Mouse (Mus musculus) liver, embryonic 16.5 days (tissue): ENCODE data around the gene Smad3. TPM values are rescaled to one million over a fixed set of nuclear protein-coding genes. Genes with fewer than 3 reads are reported as not detected.

Experiments used
- ATAC-seq: fragments of 200-750 bp; cut with Nextera tagmentation; 2 replicates; pipeline ENCODE4 v1.8.0; 2017; ENCODE audit warnings: low read depth, mild to moderate bottlenecking, moderate number of reproducible peaks, moderate library complexity
- H3K27ac ChIP-seq: fragments of 300-500 bp; sonication (generic); 2 replicates; pipeline ENCODE4 v1.5.1; 2014; ENCODE audit warnings: mild to moderate bottlenecking, low read length
- H3K27me3 ChIP-seq: fragments of 300-500 bp; sonication (generic); 2 replicates; pipeline ENCODE4 v1.6.1; 2014; ENCODE audit warnings: low read depth, low read length, mixed read lengths; ENCODE audit not compliant: control insufficient read depth, insufficient read depth
- H3K36me3 ChIP-seq: fragments of 300-500 bp; sonication (generic); 2 replicates; pipeline ENCODE4 v1.6.1; 2014; ENCODE audit warnings: mild to moderate bottlenecking; ENCODE audit not compliant: control insufficient read depth, insufficient read depth
- H3K4me1 ChIP-seq: fragments of 300-500 bp; sonication (generic); 2 replicates; pipeline ENCODE4 v1.6.1; 2014; ENCODE audit warnings: low read depth, low read length, mixed read lengths; ENCODE audit not compliant: control insufficient read depth
- H3K4me2 ChIP-seq: fragments of 300-500 bp; sonication (generic); 2 replicates; pipeline ENCODE4 v1.6.1; 2014; ENCODE audit warnings: low read depth, low read length, mixed read lengths
- H3K4me3 ChIP-seq: fragments of 300-500 bp; sonication (generic); 2 replicates; pipeline ENCODE4 v1.5.1; 2014; ENCODE audit warnings: low read depth, mild to moderate bottlenecking, low read length
- H3K9ac ChIP-seq: fragments of 300-500 bp; sonication (generic); 2 replicates; pipeline ENCODE4 v1.6.1; 2014; ENCODE audit warnings: low read depth, low read length
- H3K9me3 ChIP-seq: fragments of 300-500 bp; sonication (generic); replicated peaks from 2 replicates; pipeline ENCODE4 v1.6.1; 2016; ENCODE audit warnings: low read length; ENCODE audit not compliant: control insufficient read depth
- WGBS: fragments of 180-500 bp; shearing (Covaris S2); extraction: QIAGEN DNeasy Blood & Tissue Kit; methylation state at CpG from one replicate; pipeline ENCODE4 v1.1.7; 2014; ENCODE audit not compliant: insufficient replicate concordance; 5-methylcytosine and 5-hydroxymethylcytosine counted together
- polyA plus RNA-seq: library from polyadenylated mRNA; unstranded; fragments of >200 nt; fragmentation: Nextera tagmentation; extraction: Ambion mirVana; gene quantifications from 2 replicates; pipeline ENCODE4 v1.2.1, GENCODE M21; 2015

The Smad3 gene
- polyA plus RNA-seq, 1 experiment from 2014 or later: 2.7 TPM

GRCm38 (mm10) chr9:63690511-63690910 is 67.3 kb downstream of the Smad3 start:
- Histone ChIP-seq H3K4me3 (no peak overlapping the region), H3K9ac (no peak overlapping the region), H3K9me3 (no peaks in the 10 kb centered on the region), H3K4me2 (no peak overlapping the region), H3K36me3 (no peaks in the 10 kb centered on the region), H3K27ac (no peak overlapping the region), H3K27me3 (no peaks in the 10 kb centered on the region), H3K4me1 (no peaks in the 10 kb centered on the region; the same call in 1 of the 2 replicates)
- no peak for ATAC-seq
- 38% methylated on average over 1 of the region's 1 CpGs for WGBS

- H3K27ac ChIP-seq: no peak overlapping the region
- H3K27me3 ChIP-seq: no peaks in the 10 kb centered on the region
- peaks cover under 1% of the 10 kb centered on the region for H3K4me1 ChIP-seq
- 69% methylated on average over 7 of the region's 7 CpGs for WGBS
- H3K36me3 ChIP-seq: no peaks in the 10 kb centered on the region
- no peak overlapping the region for H3K9ac ChIP-seq
- H3K4me2 ChIP-seq: no peak overlapping the region
- H3K9me3 ChIP-seq: no peaks in the 10 kb centered on the region
- H3K4me3 ChIP-seq: no peak overlapping the region
- no peak for ATAC-seq
Measured at GRCm38 (mm10) chr9:63687413-63688015, 70.3 kb downstream of the Smad3 start.

GRCm38 (mm10) chr9:63685352-63685751 is 72.4 kb downstream of the Smad3 start:
- 77% methylated on average over 5 of the region's 5 CpGs for WGBS
- Histone ChIP-seq H3K4me1 (peaks cover 5% of the 10 kb centered on the region), H3K9me3 (no peaks in the 10 kb centered on the region), H3K27me3 (no peaks in the 10 kb centered on the region), H3K4me2 (no peak overlapping the region), H3K9ac (no peak overlapping the region), H3K4me3 (no peak overlapping the region), H3K36me3 (no peaks in the 10 kb centered on the region), H3K27ac (no peak overlapping the region)
- ATAC-seq: no peak

GRCm38 (mm10) chr9:63684277-63684676 is 73.5 kb downstream of the Smad3 start:
- no peak overlapping the region for H3K27ac ChIP-seq
- no peak overlapping the region for H3K4me3 ChIP-seq
- WGBS: 71% methylated on average over 6 of the region's 6 CpGs
- H3K4me2 ChIP-seq: no peak overlapping the region
- H3K9ac ChIP-seq: no peak overlapping the region
- ATAC-seq: no peak
- no peaks in the 10 kb centered on the region for H3K9me3 ChIP-seq
- H3K36me3 ChIP-seq: no peaks in the 10 kb centered on the region
- H3K27me3 ChIP-seq: no peaks in the 10 kb centered on the region
- H3K4me1 ChIP-seq: peaks cover 5% of the 10 kb centered on the region

- no peak overlapping the region for H3K27ac ChIP-seq
- peaks cover 5% of the 10 kb centered on the region for H3K4me1 ChIP-seq
- no peak for ATAC-seq
- H3K4me2 ChIP-seq: no peak overlapping the region
- whole genome bisulfite sequencing: 70% methylated on average over 2 of the region's 2 CpGs
- no peak overlapping the region for H3K9ac ChIP-seq
- H3K27me3 ChIP-seq: no peaks in the 10 kb centered on the region
- no peaks in the 10 kb centered on the region for H3K36me3 ChIP-seq
- H3K9me3 ChIP-seq: no peaks in the 10 kb centered on the region
- H3K4me3 ChIP-seq: no peak overlapping the region
Measured at GRCm38 (mm10) chr9:63682943-63683342, 74.9 kb downstream of the Smad3 start.

- Histone ChIP-seq H3K27me3 (no peaks in the 10 kb centered on the region), H3K9ac (no peak overlapping the region), H3K4me3 (no peak overlapping the region), H3K27ac (no peak overlapping the region), H3K4me1 (peaks cover 5% of the 10 kb centered on the region), H3K4me2 (no peak overlapping the region), H3K36me3 (no peaks in the 10 kb centered on the region), H3K9me3 (no peaks in the 10 kb centered on the region)
- ATAC-seq: peak; percentile 24; the same call in 1 of the 2 replicates
- WGBS: 20% methylated on average over 9 of the region's 9 CpGs
Measured at GRCm38 (mm10) chr9:63682301-63682700, 75.5 kb downstream of the Smad3 start.

- H3K4me1 ChIP-seq: peaks cover 5% of the 10 kb centered on the region
- ATAC-seq: peak; percentile 39; the same call in 1 of the 2 replicates
- H3K27ac ChIP-seq: peak overlapping the region; percentile 48; the same call in 1 of the 2 replicates
Measured at GRCm38 (mm10) chr9:63678076-63678475, 79.7 kb downstream of the Smad3 start.

GRCm38 (mm10) chr9:63677621-63678020 is 80.2 kb downstream of the Smad3 start:
- WGBS: 44% methylated on average over 3 of the region's 3 CpGs
- H3K27ac ChIP-seq: peak overlapping the region; percentile 48; the same call in 1 of the 2 replicates
- H3K9me3 ChIP-seq: no peaks in the 10 kb centered on the region
- H3K9ac ChIP-seq: no peak overlapping the region
- ATAC-seq: no peak
- H3K36me3 ChIP-seq: no peaks in the 10 kb centered on the region
- no peak overlapping the region for H3K4me3 ChIP-seq
- H3K4me2 ChIP-seq: no peak overlapping the region
- peaks cover 5% of the 10 kb centered on the region for H3K4me1 ChIP-seq
- H3K27me3 ChIP-seq: no peaks in the 10 kb centered on the region

More at GRCm38 (mm10) chr9:63678076-63678475, 79.7 kb downstream of the Smad3 start:
- H3K27me3 ChIP-seq: no peaks in the 10 kb centered on the region
- H3K9me3 ChIP-seq: no peaks in the 10 kb centered on the region
- WGBS: 41% methylated on average over 1 of the region's 1 CpGs
- no peak overlapping the region for H3K9ac ChIP-seq
- H3K4me3 ChIP-seq: no peak overlapping the region
- no peak overlapping the region for H3K4me2 ChIP-seq
- no peaks in the 10 kb centered on the region for H3K36me3 ChIP-seq

GRCm38 (mm10) chr9:63674613-63675012 is 83.2 kb downstream of the Smad3 start:
- Histone ChIP-seq H3K4me2 (no peak overlapping the region), H3K4me1 (no peaks in the 10 kb centered on the region; the same call in none of the 2 replicates), H3K9me3 (no peaks in the 10 kb centered on the region), H3K27me3 (no peaks in the 10 kb centered on the region), H3K4me3 (no peak overlapping the region), H3K9ac (no peak overlapping the region), H3K27ac (no peak overlapping the region), H3K36me3 (no peaks in the 10 kb centered on the region)
- no peak for ATAC-seq
- 59% methylated on average over 10 of the region's 10 CpGs for WGBS
